Mouse (Mus musculus): ENCODE measurements at regions not wholly inside any gene's neighbourhood (a gene's known extent, or its start where the extent isn't known, plus 50 kb on each side); places are given as distances from the start of the nearest gene placed in this dataset.

GRCm38 (mm10) chr2:11356714-11357113 is 184.8 kb downstream of the Prkcq start:
- 86% methylated on average over 5 of the region's 5 CpGs for WGBS
- Histone ChIP-seq H3K9ac (no peak overlapping the region), H3K4me1 (no peaks in the 10 kb centered on the region), H3K4me3 (no peak overlapping the region), H3K27ac (no peak overlapping the region), H3K9me3 (no peaks in the 10 kb centered on the region), H3K36me3 (replicated peaks) (no peaks in the 10 kb centered on the region), H3K4me2 (no peak overlapping the region), H3K27me3 (replicated peaks) (no peaks in the 10 kb centered on the region)
- ATAC-seq (replicated peaks): no peak

- Histone ChIP-seq H3K36me3 (replicated peaks) (no peaks in the 10 kb centered on the region), H3K9ac (no peak overlapping the region), H3K27me3 (replicated peaks) (no peaks in the 10 kb centered on the region), H3K9me3 (no peaks in the 10 kb centered on the region), H3K27ac (no peak overlapping the region), H3K4me1 (no peaks in the 10 kb centered on the region), H3K4me2 (no peak overlapping the region), H3K4me3 (no peak overlapping the region)
- ATAC-seq (replicated peaks): no peak
- 90% methylated on average over 5 of the region's 5 CpGs for WGBS
Measured at GRCm38 (mm10) chr2:11355594-11355993, 183.7 kb downstream of the Prkcq start.

Data from midbrain, embryonic 15.5 days (tissue).